Mouse (Mus musculus) left cerebral cortex, postnatal 25 days (tissue): Measurements from ENCODE around the gene Rps8. TPM values are rescaled to one million over a fixed set of nuclear protein-coding genes. Genes with fewer than 3 reads are reported as not detected.
"Not testable (repeated sequence)": the region's sequence is repeated elsewhere in the genome, so short reads cannot be mapped to it uniquely, and the experiment has no call there.

Experiments
- DNase-seq, 2 experiments: peaks; one replicate each; pipeline ENCODE4 v3.0.0; 2022; ENCODE audit warnings: low spot score in 2 of 2, mixed read lengths in 1 of 2
- intact Hi-C: fragments of 180-260 bp; cut with DNase I; formaldehyde crosslinking; loops from one replicate; pipeline ENCODE4 v1.15.1; 2025
- total RNA-seq, 2 experiments: library from RNA; stranded (reverse); gene quantifications; 2 replicates each; pipeline ENCODE4 v1.2.3; 2021

Gene Rps8
- 100 to 1,000 TPM; 452 to 469 TPM for total RNA-seq

DNA sequence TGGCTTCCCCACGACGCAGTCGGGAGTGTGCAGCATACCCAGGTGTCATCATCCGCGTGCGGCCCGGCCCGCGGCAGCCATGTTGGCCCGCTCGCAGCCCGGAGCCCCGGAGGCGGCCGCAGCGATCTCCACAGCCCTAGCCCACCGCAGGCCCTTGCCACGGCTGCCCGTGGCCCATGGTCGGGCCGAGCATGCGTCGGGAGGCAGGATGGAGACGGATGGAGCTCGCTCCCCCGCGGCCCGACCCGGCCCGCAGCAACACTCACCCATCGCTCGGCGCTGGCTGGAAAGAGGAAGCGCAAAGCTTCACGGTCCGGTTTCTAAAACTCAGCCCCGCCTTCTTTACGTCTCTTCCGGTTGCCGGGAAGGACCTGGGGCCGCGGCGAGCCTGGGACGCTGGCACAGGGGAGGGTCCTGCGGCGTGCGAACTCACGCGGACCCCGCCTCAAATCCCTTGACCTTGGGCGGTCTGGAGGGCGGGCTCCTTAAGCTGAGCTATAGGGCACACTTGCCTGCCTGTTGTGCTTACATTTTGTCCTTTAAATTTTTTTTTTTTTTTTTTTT, at the start of gene Rps8:
Rps8 (minus strand) TSS at position 452 of the 564 bp plus-strand sequence.
- peak; percentile 90 to 91 for DNase-seq
- intact Hi-C loops, result no loop called here

DNA sequence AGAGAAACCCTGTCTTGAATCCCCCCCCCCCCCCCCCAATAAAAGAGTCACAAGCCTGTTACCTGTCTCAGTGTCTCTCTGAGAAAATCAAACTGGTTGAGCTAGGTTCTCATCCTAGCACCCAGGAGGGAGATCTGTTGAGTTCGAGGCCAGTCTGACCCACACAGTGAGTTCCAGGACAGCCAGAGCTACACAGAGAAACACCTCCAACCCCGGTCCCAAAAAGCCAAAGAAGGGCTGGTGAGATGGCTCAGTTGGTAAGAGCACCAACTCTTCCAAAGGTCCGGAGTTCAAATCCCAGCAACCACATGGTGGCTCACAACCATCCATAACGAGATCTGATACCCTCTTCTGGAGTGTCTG, 46.9 kb upstream of the Rps8 start:
- no peak for DNase-seq
- intact Hi-C loops, result no loop called here

DNA sequence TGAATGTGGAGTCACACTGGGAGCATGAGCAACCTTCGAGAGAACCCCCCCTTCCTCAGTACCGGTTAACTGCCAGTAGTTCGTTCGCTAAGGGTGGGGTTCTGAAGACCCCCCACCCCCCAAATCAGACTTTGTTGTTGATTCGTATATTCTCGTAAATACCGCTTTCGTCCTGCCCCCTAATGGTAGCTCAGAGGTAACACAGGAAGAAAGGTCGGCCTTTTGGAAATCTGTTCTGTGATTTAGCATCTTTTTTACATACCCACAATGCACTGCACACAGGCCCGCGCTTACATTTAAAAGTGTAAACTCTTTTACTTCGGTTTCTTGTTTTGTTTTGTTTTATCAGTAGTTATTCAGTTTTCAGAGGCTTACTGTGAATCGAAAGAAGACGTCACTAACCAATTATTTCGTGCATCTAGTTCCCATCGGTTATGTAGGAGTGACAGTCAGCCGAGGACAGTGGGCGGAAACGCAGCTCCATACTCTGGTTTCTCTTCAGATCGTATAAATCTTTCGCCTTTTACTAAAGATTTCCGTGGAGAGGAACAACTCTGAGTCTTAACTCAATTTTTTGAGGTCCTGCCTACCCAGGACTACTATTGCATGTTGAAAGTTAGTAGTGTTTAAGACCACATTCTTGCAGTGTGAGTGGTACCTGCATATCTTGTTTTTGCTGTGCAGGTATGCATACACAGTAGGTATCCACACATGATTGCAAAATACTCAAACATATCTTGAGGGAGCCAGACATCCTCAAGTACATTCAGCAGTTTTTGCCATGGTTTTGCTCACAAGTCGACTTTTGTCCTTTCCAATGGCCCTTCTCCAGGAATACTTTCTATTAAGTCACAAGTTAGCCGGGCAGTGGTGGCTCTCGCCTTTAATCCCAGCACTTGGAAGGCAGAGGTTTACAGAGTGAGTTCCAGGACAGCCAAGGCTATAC, 46.3 kb upstream of the Rps8 start:
- intact Hi-C loops, result no loop called here
- peak in 1 of 2 experiments; percentile 43 for DNase-seq

DNA sequence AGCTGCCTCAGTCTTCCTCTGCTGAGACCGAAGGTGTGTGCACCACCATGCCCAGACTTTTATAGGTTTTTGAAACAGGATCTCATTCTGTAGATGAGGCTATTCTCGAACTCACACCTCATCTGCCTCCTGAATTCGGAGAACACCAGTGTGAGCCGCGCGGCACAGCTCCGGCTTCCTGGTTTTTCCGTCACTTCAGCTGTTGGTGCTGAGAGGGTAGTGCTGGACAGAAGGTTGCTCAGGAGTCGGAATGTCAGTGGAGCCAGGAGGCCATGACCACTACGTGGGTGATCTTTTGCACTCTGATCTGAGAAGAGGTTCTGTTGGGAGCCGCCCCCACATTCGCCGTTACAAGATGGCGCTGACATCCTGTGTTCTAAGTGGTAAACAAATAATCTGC, 35.8 kb upstream of the Rps8 start:
- intact Hi-C loops, result no loop called here
- no peak for DNase-seq

DNA sequence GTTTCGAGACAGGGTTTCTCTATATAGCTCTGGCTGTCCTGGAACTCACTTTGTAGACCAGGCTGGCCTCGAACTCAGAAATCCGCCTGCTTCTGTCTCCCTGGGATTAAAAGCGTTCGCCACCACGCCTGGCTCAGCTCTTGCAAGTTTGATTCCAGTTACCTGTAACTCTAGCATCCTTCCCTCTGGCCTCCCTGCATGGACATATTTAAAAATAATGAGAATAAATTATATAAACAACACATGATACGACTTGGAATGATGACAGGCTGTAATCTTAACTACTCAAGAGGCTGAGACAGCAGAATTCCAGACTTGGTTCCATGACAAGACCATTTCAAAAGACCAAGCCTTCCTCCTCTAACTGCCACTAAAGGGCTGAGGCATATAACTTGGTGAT, 34.6 kb upstream of the Rps8 start:
- intact Hi-C loops, result no loop called here
- no peak for DNase-seq

DNA sequence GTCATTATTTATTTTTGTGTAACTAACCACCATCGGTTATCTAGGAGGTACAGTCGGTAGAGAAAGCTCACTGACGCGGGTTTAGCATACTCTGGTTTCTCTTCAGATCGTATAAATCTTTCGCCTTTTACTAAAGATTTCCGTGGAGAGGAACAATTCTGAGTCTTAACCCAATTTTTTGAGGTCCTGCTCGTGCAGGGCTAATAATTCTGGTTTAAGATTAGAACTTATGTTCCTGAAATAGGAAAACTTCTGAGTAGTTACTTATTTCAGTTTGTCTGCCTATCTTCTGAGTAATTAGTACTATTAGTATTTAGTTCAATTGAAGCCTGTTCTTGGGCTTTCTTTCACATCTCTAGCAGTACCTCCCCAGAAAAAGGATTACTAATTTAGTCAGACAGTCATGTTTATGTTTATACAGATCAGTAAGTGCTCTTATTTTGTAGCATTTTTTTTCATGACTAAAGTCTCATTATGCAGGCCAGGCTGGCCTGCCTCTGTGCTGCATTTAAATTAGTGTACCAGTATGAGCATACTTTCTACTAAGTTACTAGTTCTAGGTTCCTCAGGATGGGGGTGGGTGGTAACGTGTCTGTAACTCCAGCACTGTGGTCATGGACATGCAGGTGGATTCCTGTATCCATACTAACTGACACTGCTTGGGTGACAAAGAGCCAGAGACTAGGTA, 34.0 kb upstream of the Rps8 start:
- intact Hi-C loops, result no loop called here
- DNase-seq, result peak in 1 of 2 experiments; percentile 47

DNA sequence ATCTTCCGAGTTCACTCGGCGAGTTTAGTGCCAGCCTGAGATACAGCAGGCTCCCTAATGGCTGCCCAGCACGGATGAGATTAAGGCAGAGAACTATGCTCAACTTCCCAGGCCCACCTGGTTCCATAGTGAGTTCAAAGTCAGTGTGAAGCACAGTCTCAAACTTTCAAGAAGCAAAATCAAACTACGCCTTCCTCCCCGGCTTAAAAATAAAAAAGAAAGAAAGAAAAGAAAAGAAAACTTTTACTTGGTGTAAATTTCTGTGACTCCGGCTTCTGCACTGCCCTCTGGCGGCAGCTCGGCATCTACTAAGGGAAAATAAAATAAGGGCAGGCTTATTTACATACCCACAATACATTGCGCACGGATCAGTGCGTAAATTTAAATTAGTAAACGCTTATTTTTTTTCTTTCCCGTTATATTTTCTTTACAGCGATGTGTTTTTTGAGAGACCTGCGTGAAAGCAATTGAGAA, 33.4 kb upstream of the Rps8 start:
- intact Hi-C loops, result no loop called here
- DNase-seq, result peak; percentile 78 to 86

DNA sequence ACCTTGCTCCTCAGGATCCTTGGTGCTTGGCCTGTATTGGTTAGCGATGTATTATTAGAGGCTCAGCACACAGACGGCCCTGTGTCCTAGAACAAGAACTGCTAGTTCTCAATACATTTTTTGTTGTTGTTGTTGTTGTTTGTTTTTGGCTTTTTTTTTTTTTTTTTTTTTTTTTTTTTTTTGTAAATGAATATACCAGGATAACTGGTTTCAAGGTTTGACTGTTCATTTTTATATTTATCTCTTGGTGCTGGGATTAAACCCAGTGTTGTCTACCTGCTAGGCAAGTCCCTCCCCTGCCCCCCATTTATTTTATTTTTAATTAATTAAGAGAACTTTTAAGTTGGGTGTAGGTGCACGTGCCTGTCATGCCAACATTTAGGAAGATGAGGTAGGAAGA, 32.9 kb upstream of the Rps8 start:
- intact Hi-C loops, result no loop called here
- DNase-seq, result no peak

DNA sequence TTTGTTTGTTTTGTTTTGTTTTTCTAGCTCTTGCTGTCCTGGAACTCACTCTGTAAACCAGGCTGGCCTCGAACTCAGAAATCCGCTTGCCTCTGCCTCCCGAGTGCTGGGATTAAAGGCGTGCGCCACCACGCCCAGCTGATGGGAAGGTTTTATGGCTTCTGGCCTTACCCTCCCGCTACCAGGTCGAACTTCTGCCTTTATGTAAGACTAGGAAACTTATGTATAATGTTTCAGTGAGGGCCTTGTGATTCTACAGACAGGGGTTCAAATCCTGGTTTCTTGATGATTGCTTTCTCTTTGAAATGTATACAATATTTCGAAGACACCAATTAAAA, 26.7 kb upstream of the Rps8 start:
- DNase-seq, intact Hi-C loops: not testable (repeated sequence)

DNA sequence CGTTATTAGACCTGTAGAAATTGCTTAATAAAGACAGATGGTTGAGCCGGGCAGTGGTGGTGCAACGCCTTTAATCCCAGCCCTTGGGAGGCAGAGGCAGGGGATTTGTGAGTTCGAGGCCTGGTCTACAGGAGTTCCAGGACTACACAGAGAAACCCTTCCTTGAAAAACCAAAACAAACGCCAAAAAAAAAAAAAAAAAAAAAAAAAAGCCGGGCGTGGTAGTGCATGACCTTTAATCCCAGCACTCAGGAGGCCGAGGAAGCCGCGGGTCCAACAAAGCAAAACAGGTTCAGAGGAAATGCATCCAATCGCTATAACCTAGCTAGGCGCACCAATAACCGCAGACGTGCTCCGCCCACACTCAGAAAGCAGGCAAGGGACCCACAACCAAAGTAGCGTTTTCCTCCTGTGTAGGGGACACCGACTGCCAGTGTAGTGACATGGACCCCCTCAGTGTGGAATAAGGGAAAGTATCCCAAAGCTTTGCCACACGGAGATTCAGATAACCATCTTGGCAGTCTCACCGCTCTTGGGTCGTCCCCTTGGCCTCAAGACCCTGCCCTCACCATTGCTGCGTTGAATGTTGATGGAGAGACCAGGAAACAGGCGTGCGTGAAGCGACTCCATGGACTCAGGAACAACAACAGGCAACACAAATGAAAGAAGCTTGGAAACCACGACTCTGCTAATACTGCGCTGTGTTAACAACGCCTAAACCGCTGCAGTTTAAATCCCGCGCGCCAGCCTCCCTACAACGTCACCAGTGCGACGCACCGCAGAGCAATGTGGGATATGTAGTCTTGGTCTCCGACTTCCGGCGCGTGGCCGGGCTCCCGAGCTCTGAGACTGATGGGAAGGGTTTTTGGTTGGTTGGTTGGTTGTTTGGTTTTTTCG, 26.1 kb upstream of the Rps8 start, which contains the start of gene Kif2c:
Kif2c (minus strand) TSS at position 777 of the 896 bp plus-strand sequence.
- intact Hi-C loops, result no loop called here
- DNase-seq, result peak; percentile 90 to 95

DNA sequence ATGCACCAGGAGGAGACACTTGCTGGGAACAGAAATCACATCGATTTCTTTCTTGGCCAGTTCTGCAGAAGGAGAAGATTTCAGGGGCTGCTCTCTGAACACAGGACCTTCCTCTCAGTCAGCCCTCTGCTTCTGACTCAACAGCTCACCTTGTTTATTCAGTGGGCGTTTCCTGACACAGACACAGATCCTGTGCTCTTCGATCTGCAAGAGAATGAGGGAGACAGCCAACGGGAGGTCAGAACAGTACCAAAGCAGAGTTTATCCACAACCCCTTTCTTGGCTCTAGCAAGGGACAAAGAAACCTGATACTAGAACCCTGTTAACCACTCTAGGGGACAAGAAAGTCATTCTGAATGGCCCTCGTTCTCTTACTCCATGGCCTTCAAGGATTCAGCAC, 13.9 kb upstream of the Rps8 start:
- intact Hi-C loops, result loop anchor here (10.0 kb wide), 1 partner anchor 285 kb away; no protein-coding TSS in a partner anchor

DNA sequence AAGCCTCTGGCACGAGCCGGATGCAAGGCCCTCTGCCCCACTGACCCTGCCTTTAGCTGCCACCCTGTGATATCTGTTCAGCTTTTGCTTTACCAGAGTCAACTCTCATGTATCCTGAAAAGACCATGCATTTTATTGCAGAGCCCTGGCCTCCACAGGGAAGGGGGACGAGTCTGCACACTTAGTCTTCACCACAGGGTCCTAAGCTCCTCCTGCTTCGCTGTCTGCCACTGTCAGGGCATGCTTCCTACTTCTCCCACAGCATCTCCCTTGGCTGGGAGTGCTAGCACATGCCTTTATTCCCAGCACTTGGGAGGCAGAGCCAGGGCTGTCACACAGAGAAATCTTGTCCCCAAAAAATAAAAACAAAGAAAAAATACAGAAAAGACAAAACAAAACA, 5.1 kb upstream of the Rps8 start:
- intact Hi-C loops, result loop anchor here (10.0 kb wide), 1 partner anchor 294 kb away; no protein-coding TSS in a partner anchor
- no peak for DNase-seq

More for the DNA sequence above, 13.9 kb upstream of the Rps8 start:
- no peak for DNase-seq

DNA sequence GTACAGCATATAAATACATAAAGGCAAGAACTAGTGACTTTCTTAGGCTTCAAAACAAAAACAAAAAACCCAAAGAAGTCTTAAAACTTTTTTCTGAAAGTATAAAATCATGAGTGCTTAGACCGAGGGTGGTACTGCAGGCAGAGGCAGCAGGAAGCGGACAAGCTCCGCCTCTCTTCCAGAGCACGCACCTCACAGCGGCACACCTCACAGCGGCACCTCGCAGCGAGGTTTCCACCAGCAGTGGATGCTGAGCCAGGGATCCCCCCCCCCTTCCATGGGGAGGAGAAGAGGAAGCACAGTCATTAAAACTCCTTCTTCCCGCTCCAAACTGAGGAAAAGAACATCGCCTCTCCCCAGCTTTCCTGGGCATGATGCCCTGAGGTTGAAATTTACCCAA, 3.6 kb upstream of the Rps8 start:
- DNase-seq, result no peak
- intact Hi-C loops, result loop anchor here (10.0 kb wide), 1 partner anchor 295 kb away; no protein-coding TSS in a partner anchor

DNA sequence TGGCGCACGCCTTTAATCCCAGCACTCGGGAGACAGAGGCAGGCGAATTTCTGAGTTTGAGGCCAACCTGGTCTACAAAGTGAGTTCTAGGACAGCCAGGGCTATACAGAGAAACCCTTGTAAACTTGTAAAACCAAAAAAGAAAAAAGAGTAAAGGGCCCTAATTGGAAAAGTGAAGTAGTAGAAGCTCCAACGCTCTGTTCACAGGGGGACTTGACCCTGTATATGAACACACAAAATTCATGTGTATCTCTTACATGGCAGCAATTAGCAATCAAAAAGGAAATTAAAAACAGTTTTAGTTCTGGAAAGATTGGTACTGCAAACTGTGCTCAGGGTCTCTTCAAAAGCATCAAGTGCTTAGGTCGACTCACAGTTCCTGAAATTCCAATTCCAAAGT, 329 bp upstream of the Rps8 start:
- DNase-seq, result no peak
- intact Hi-C loops, result no loop called here

DNA sequence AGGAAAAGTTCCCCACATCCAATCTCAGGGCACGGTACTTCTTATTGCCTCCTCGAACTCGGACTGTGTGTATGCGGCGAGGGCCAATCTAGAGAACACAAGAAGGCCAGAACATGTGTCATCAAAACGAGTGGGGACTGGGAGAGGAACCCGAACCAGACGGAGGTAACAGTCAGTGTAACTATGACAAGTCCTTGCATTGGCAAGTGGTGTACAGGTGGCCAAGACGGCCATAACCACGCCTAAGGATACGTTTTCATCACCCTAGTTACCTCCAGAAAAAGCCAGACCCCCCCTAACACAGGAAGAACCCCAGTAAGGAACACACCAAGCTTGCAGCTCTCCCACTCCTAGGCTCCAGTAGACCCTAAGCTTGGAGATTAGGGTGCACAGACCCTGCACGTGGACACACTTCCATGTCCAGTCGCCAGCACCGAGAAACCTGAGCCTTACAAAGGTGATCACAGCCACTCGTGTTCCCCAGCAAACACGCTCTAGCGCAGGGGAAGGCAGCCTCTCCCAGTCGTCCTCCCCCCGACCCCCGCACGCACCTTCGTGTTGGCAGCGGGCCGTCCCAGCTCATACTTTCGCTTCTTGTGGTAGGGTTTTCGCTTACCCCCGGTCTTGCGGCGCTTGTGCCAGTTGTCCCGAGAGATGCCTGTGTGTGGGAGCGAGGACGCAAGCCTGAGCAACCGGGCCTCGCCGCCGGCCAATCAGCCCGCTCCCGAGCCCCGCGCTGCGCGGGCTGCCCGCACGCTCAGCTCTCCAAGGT, 837 bp downstream of the Rps8 start:
- DNase-seq, result no peak
- intact Hi-C loops, result no loop called here

DNA sequence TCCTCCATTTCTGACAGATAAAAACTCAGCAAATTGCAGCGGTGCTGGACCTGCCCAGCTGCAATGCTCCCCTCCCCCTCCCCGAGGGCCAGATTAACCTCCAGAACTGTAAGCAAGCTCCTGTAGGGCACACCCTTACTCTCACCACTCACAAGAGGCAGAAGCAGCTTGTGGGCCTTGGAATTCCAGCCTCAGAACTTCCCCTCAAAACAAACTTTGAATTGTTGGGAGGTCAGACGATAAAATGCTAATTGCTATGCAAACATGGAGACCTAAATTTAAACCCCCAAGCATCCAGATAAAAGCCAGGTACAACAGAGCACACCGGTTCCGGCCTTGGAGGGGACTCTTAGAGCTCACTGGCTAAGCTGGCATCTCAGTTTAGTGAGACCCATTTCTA, 3.3 kb downstream of the Rps8 start:
- DNase-seq, result no peak
- intact Hi-C loops, result no loop called here

DNA sequence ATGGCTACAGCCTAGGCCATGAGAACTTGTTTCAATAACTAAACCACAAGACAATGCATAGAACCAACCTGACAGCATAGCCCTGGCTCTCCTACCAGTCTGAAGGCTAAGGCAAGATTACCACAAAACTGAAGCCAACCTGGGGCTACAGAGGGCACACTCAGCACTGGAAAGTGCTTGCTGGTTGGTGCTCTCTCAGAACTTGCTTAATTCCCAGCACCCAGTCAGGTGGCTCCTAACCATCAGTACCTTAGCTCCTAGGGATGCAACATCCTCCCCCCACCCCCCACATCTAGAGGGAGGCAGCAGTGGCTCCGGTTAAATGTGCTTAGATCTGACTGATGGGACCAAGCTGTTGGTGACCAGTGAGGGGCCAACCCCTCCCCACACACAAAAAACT, 4.6 kb downstream of the Rps8 start:
- intact Hi-C loops, result no loop called here
- DNase-seq, result no peak

DNA sequence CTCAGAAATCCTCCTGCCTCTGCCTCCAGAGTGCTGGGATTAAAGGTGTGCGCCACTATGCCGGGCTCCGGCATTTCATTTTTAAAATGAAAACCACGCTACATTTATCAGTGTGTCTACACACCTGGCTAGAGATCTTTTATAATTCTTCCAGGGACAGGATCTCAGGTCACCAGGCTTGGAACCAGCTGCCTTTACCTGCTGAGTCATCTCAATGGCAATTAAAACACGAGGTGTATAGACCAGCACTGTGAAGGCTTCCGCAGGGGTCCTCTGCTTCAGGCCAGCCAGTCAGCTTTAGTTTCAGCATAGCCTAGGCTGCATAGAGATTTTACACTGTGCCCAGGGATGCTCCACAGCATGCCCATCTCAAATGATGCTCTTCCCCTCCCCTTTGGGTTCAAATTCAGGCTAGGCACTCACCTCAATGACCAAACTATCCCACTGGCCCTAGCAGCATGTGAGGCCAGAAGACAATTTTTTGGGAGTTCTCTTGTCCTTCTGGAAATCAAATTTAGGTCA, 5.8 kb downstream of the Rps8 start:
- intact Hi-C loops, result no loop called here
- no peak for DNase-seq
